Comparison of ENCODE assay signal across 8 mouse cellular contexts in the genomic region with DNA sequence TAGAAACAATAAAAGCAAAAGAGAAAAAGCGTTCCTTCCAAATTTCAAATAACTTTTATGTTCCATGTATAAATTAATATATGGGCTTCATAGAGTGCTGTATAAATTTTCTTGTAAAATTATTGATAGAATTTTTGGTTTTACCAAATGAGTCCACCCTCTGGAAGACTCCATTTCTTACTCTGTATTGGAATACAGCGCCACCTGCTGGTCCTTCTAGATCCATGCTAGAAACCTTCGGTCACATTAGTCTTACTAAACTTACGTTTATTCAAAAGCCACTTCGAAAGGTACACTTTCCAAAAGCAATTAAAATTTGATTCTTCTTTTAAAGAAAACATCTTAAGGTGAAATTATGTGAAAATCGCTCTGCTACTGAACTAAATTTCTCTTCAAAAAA.
A peak's percentile ranks its signal among the peaks of the same experiment; 100 is the strongest.
DNase-seq lines count a peak whose midpoint lies in the region; ATAC-seq and TF ChIP-seq lines count a peak whose summit lies in the region.

No protein-coding gene starts in this region.

- no peak overlapping the region for H3K9ac ChIP-seq in limb, embryonic 14.5 days (ENCODE audit: low read depth, low read length, severe bottlenecking)
- H3K9ac ChIP-seq in neural tube, embryonic 15.5 days (replicated peaks): no peak overlapping the region

- peak; percentile 19 for DNase-seq in ovary, postnatal 36 days (ENCODE audit: low spot score)
- DNase-seq in ovary, postnatal 10 days (ENCODE audit: low spot score): no peak
- peak; percentile 22 for DNase-seq in adrenal gland, adult 8-10 months
- peak; percentile 82 for DNase-seq in embryo, embryonic 11 days
- peak; percentile 67 for DNase-seq in kidney, adult 9 months
- peak; percentile 89 for DNase-seq in limb, embryonic 14.5 days (ENCODE audit: low spot score)
- peak; percentile 16 for DNase-seq in right cerebral cortex, postnatal 25 days

- no peak overlapping the region for H3K27ac ChIP-seq in limb, embryonic 14.5 days (replicated peaks; ENCODE audit: low read depth, low read length)
- no peak overlapping the region for H3K27ac ChIP-seq in neural tube, embryonic 15.5 days (replicated peaks)

- H3K9me3 ChIP-seq in limb, embryonic 14.5 days (ENCODE audit: control insufficient read depth, low read length): no peaks in the 10 kb centered on the region
- no peaks in the 10 kb centered on the region for H3K9me3 ChIP-seq in neural tube, embryonic 15.5 days (replicated peaks)

- H3K4me1 ChIP-seq in limb, embryonic 14.5 days (ENCODE audit: control insufficient read depth, insufficient read depth, low read length): peaks cover 13% of the 10 kb centered on the region
- no peaks in the 10 kb centered on the region for H3K4me1 ChIP-seq in neural tube, embryonic 15.5 days

- no peak overlapping the region for H3K4me2 ChIP-seq in limb, embryonic 14.5 days (replicated peaks; ENCODE audit: low read depth, low read length, severe bottlenecking)
- H3K4me2 ChIP-seq in neural tube, embryonic 15.5 days: no peak overlapping the region

- WGBS in limb, embryonic 14.5 days: 42% methylated on average over 6 of the region's 6 CpGs
- WGBS in neural tube, embryonic 15.5 days: 49% methylated on average over 6 of the region's 6 CpGs

- no peaks in the 10 kb centered on the region for H3K36me3 ChIP-seq in limb, embryonic 14.5 days (ENCODE audit: control insufficient read depth, insufficient read depth, low read length)
- H3K36me3 ChIP-seq in neural tube, embryonic 15.5 days: no peaks in the 10 kb centered on the region

- no peak overlapping the region for H3K4me3 ChIP-seq in limb, embryonic 14.5 days (replicated peaks; ENCODE audit: low read length)
- no peak overlapping the region for H3K4me3 ChIP-seq in neural tube, embryonic 15.5 days (replicated peaks)

- TF ChIP-seq POLR2A in limb, embryonic 14.5 days (IDR thresholded peaks at IDR 0.05; ENCODE audit: borderline replicate concordance, extremely low read depth, insufficient read depth, insufficient read length): no peak

- no peaks in the 10 kb centered on the region for H3K27me3 ChIP-seq in limb, embryonic 14.5 days (ENCODE audit: control insufficient read depth, insufficient read depth, low read length)
- no peaks in the 10 kb centered on the region for H3K27me3 ChIP-seq in neural tube, embryonic 15.5 days (replicated peaks)

- no peak for ATAC-seq in limb, embryonic 14.5 days (ENCODE audit: low FRiP score, low read depth)
- no peak for ATAC-seq in neural tube, embryonic 15.5 days (ENCODE audit: low FRiP score)
